Mouse (Mus musculus) hindbrain, embryonic 10.5 days (tissue): Measurements from ENCODE around the gene Tnn. TPM values are rescaled to one million over a fixed set of nuclear protein-coding genes. Genes with fewer than 3 reads are reported as not detected.

ENCODE experiments used
- DNase-seq: peaks from one replicate; pipeline ENCODE4 v3.0.0-alpha.2; 2017; ENCODE audit warnings: low spot score
- H3K27ac ChIP-seq: fragments of 300-500 bp; sonication (generic); 2 replicates; pipeline ENCODE4 v1.5.1; 2016; ENCODE audit warnings: mild to moderate bottlenecking, moderate library complexity
- H3K27me3 ChIP-seq: fragments of 300-500 bp; sonication (generic); 2 replicates; pipeline ENCODE4 v1.6.1; 2016; ENCODE audit warnings: mild to moderate bottlenecking; ENCODE audit not compliant: poor library complexity, insufficient read depth, severe bottlenecking
- H3K36me3 ChIP-seq: fragments of 300-500 bp; sonication (generic); 2 replicates; pipeline ENCODE4 v1.6.1; 2016; ENCODE audit warnings: mild to moderate bottlenecking, moderate library complexity
- H3K4me1 ChIP-seq: fragments of 300-500 bp; sonication (generic); replicated peaks from 2 replicates; pipeline ENCODE4 v1.6.1; 2016; ENCODE audit warnings: mild to moderate bottlenecking
- H3K4me3 ChIP-seq: fragments of 300-500 bp; sonication (generic); 2 replicates; pipeline ENCODE4 v1.5.1; 2016; ENCODE audit warnings: mild to moderate bottlenecking, moderate library complexity
- H3K9me3 ChIP-seq: fragments of 300-500 bp; sonication (generic); 2 replicates; pipeline ENCODE4 v1.6.1; 2016; ENCODE audit warnings: mild to moderate bottlenecking, moderate library complexity
- WGBS: fragments of 180-500 bp; shearing (Covaris S2); methylation state at CpG from one replicate; pipeline ENCODE4 v1.1.7; 2016; 5-methylcytosine and 5-hydroxymethylcytosine counted together
- polyA plus RNA-seq: library from polyadenylated mRNA; unstranded; fragments of >200 nt; fragmentation: Nextera tagmentation; extraction: Ambion mirVana; gene quantifications from 2 replicates; pipeline ENCODE4 v1.2.1, GENCODE M21; 2016

Tnn gene
- 0.07 TPM in 1 of 2 replicates, not detected in the other for polyA plus RNA-seq

DNA sequence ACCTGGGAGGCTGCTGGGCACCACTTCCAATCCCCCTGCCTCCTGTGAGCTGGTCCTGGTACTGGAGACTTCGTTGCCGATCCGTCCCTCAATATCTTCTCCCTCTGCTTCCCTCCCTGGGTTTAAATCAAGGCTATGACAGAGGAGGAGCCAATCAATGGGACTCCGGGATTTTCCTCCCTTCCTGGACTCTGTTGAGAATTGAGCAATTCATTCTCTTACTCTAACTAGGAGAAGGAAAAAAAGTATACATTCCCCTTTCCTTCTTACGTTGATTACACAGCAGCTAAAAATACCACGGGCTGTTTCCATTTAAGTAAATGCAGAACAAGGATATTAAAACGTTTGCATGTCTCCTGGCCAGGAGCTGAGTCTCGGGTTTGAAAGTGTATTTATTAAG lies at the start of gene Tnn:
TSS of gene Tnn (minus strand) at position 101 of the 400 bp plus-strand sequence.
- no peak within 1 kb of the TSS for H3K4me3 ChIP-seq
- H3K9me3 ChIP-seq: no peaks in the 10 kb centered on the region
- no peaks in the 10 kb centered on the region for H3K27me3 ChIP-seq
- no peak for DNase-seq
- 81% methylated on average over 8 of the region's 8 CpGs for WGBS
- no peak within 1 kb of the TSS for H3K27ac ChIP-seq
- no peaks in the 10 kb centered on the region for H3K36me3 ChIP-seq
- peaks cover 8% of the 10 kb centered on the region for H3K4me1 ChIP-seq

DNA sequence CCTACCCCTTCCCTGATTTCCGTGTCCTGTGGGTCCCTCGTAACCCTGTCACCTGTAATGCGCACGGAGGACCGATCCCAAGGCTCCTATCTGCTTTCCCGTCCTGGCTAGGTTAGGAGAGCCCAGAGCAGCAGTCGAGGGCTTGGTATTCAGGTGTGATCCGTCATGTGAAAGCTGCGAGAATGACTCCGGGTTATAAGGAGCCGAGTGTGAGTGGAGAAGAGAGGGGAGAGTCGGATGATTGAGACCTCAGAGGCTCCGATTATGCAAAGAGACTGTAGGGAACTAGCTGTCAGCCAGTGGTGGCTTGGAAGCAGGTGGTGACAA lies 41.9 kb upstream of the Tnn start:
- peak overlapping the region; percentile 91 for H3K27ac ChIP-seq
- H3K9me3 ChIP-seq: no peaks in the 10 kb centered on the region
- H3K36me3 ChIP-seq: peaks cover 31% of the 10 kb centered on the region
- H3K4me1 ChIP-seq: peaks cover 13% of the 10 kb centered on the region
- H3K27me3 ChIP-seq: no peaks in the 10 kb centered on the region
- WGBS: under 1% methylated on average over 13 of the region's 13 CpGs
- DNase-seq: no peak
- peak overlapping the region; percentile 90 for H3K4me3 ChIP-seq

DNA sequence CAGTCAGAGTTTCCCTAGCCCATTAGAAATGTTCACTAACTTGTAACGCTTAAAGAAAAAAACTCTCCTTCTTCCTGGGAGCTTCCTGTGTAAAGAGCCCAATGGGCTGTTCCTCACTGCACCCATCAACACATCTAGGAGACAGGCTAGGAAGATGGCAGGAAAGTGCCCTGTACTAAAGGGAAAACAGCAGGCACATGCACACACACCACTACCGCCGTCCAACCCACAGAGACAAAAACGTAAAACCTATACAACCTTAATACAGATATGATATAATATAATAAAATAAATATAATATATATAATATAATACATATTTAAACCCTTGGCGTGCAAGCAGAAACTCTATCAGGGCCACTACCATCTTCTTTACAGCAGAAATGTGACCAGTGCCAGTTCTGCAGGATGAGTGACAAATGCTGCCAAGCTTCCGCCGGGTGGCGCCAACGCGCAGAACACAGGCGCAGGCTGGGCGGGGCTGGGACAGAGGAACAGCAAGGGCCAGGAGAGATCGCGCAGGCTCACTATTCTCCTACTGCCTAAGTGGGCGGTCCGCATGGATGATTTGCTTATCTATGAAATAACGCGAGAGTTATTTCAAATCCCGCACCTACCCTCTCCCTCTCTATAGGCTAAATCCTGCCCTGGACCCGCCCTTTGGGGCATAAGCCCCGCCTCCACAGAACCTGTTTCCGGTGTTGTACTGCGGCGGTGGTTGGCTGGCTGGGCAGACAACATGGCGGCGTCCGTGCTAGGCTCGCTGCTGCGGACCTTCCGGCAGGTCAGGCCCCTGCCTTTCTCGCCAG lies 41.4 kb upstream of the Tnn start, which contains the start of gene Mrps14:
TSS of gene Mrps14 (plus strand) at position 687 of the 808 bp plus-strand sequence.
- Histone ChIP-seq H3K36me3 (peaks cover 25% of the 10 kb centered on the region), H3K27me3 (no peaks in the 10 kb centered on the region), H3K9me3 (no peaks in the 10 kb centered on the region), H3K27ac (peak within 1 kb of the TSS; percentile 91), H3K4me1 (peaks cover 13% of the 10 kb centered on the region), H3K4me3 (peak within 1 kb of the TSS; percentile 90)
- DNase-seq: peak; percentile 98
- WGBS: 8% methylated on average over 31 of the region's 31 CpGs

DNA sequence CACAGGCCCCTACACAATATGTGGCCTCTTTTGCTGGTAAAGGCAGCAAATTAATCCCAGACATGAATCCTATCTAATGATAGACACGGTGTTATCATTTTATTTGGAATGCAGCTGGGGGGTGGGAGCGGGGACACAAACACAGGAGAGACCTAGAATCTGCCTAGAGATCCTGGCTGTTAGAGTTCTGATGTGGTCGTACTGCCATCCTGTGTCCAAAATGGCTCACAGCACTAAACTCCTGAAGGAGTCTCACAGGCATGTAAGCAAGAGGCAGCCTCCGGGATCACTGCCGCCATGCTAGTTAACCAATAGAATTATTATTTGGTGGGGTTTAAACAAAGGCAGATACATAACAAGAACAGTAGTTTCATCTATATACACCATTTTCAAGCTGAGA lies 31.1 kb upstream of the Tnn start:
- no peaks in the 10 kb centered on the region for H3K9me3 ChIP-seq
- H3K27ac ChIP-seq: no peak overlapping the region
- H3K4me1 ChIP-seq: no peaks in the 10 kb centered on the region
- WGBS: 23% methylated on average over 5 of the region's 5 CpGs
- peak; percentile 67 for DNase-seq
- H3K36me3 ChIP-seq: no peaks in the 10 kb centered on the region
- no peaks in the 10 kb centered on the region for H3K27me3 ChIP-seq
- H3K4me3 ChIP-seq: no peak overlapping the region

DNA sequence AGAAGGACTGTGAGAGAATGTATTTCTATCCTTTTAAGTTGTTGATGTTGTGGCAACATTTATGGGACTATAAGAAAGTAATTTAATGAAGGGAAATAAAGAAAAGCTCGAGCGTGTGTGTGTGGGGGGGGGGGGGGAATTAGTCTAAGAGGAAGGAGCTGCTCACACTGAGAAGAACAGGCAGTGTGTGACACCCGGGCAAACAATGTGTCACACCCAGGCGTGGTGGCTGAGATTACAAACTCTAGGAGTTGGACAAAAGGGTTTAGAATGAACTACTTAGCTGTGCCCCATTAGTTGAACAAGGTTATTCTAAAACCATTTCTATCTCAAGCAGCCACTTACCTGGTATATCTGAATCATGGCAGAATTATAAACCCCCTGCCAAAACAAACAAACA lies 27.8 kb upstream of the Tnn start:
- Histone ChIP-seq H3K27me3 (no peaks in the 10 kb centered on the region), H3K36me3 (no peaks in the 10 kb centered on the region), H3K27ac (no peak overlapping the region), H3K9me3 (no peaks in the 10 kb centered on the region), H3K4me1 (no peaks in the 10 kb centered on the region), H3K4me3 (no peak overlapping the region)
- no peak for DNase-seq
- WGBS: 83% methylated on average over 4 of the region's 4 CpGs

DNA sequence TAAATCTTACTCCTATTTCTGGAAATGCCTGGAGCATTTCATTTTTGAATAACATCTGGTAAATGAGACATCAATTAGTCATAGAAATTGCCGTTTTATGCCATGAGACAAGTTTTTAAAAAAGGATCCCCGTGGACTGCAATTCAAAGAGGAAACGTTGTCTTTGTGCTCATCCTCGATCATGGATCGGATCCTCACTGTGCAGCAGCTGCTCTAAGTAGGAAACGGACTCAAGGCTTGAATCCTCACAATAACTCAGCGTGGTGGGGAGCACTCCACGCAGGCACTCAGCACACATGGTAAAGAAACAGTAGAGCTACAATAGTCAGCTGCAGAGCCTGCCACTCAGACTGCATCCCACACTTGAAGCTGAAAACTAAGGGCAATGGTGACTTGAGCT lies 23.5 kb upstream of the Tnn start:
- WGBS: 68% methylated on average over 8 of the region's 8 CpGs

DNA sequence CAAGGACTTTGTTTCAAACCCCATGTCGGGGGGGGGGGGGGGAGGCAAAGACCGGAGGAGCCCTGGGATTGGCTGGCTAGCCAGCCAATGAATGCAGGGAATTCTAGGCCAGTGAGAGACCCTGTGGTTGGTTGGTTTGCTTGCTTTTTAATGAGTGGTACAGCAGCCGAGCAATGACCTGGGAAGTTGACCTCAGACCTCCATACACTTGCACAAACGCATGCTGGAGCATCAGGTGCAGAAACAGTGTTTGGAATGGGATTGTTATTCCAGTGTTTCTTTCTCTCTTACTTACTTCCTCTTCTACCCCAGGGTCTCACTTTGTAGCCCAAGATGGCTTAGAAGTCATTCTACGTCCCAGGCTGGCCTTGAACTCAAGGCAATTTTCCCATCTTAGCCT lies 13.2 kb upstream of the Tnn start:
- Histone ChIP-seq H3K36me3 (no peaks in the 10 kb centered on the region), H3K27ac (no peak overlapping the region), H3K27me3 (no peaks in the 10 kb centered on the region), H3K4me1 (no peaks in the 10 kb centered on the region), H3K4me3 (no peak overlapping the region), H3K9me3 (no peaks in the 10 kb centered on the region)
- 75% methylated on average over 4 of the region's 5 CpGs for WGBS
- DNase-seq: no peak

More for the DNA sequence above, 23.5 kb upstream of the Tnn start:
- Histone ChIP-seq H3K9me3 (no peaks in the 10 kb centered on the region), H3K4me3 (no peak overlapping the region), H3K36me3 (no peaks in the 10 kb centered on the region), H3K4me1 (no peaks in the 10 kb centered on the region), H3K27ac (no peak overlapping the region), H3K27me3 (no peaks in the 10 kb centered on the region)
- no peak for DNase-seq

DNA sequence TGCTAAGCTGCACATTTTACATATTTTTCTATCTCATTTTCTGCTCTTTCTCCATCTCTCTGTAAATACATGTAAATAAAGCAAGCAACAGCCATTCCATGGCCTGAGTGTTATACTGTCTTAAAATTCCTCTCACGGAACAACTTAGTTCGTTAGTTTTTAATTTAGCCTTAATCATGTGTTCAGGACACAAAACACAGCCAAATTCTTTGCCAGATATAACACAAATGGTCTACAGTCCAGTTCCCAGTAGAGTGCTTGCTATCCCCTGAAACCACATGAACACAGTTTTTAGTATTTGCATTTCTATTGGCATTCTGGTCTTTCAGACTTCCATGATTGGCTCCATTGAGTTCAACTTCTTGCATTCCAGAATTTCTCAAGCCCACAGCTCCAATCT lies 4.8 kb upstream of the Tnn start:
- H3K9me3 ChIP-seq: no peaks in the 10 kb centered on the region
- H3K4me3 ChIP-seq: no peak overlapping the region
- DNase-seq: no peak
- H3K27ac ChIP-seq: no peak overlapping the region
- H3K4me1 ChIP-seq: no peaks in the 10 kb centered on the region
- WGBS: 92% methylated on average over 2 of the region's 2 CpGs
- no peaks in the 10 kb centered on the region for H3K27me3 ChIP-seq
- H3K36me3 ChIP-seq: no peaks in the 10 kb centered on the region

DNA sequence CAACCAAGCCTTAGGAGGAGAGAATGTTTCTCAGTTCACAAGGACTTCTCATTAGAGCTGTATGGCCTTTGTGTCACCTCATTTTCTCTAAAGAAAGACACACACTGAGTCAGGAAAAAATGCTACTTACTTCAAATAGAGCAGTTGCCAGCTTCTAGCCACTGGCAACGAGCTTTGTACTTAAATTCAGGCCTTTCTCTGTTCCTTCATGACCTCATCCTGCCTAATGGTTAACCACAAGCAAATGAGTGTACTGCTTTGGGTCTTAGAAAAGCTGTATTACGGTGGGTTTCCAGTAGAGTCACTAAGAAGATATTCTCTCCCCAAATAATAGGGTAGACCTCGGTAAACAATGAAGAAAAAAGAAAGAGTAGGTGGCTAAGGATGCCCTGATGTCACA lies 2.7 kb downstream of the Tnn start:
- Histone ChIP-seq H3K4me1 (peaks cover 8% of the 10 kb centered on the region), H3K4me3 (no peak overlapping the region), H3K27ac (no peak overlapping the region), H3K27me3 (no peaks in the 10 kb centered on the region), H3K36me3 (no peaks in the 10 kb centered on the region), H3K9me3 (no peaks in the 10 kb centered on the region)
- no peak for DNase-seq
- WGBS: 82% methylated on average over 3 of the region's 3 CpGs

DNA sequence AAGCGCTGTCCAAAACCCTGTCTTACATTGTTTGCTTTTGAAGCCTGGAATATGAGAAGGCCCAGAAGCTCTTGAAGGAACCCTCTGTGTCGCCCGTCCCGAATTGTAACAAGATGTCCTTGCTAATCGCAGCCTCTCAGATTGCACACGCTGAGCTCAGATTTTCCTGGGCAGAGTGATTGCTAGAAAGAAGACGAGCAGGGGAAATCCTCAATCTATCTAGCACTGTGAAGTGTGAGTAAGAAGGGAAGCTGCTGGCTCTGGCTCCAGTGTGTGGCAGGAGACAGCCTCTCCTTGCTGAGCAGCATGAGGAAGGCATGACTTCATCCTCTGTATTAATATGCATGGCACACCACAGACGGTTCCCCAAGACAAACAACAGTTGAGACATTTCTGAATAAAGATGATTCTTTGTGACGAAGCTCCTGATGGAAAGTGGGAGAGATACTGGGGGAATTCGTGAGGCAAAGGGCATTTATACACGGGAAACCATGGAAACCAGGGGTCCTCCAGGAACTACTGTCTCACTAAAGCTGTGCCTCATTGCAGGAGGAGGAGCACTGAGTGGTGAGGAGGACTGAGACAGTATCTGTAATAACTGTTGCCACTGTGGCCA lies 4.0 kb downstream of the Tnn start:
- H3K4me1 ChIP-seq: peaks cover 8% of the 10 kb centered on the region
- no peaks in the 10 kb centered on the region for H3K9me3 ChIP-seq
- no peak overlapping the region for H3K4me3 ChIP-seq
- no peaks in the 10 kb centered on the region for H3K27me3 ChIP-seq
- no peaks in the 10 kb centered on the region for H3K36me3 ChIP-seq
- no peak for DNase-seq
- 68% methylated on average over 11 of the region's 11 CpGs for WGBS
- peak overlapping the region; percentile 35 for H3K27ac ChIP-seq

DNA sequence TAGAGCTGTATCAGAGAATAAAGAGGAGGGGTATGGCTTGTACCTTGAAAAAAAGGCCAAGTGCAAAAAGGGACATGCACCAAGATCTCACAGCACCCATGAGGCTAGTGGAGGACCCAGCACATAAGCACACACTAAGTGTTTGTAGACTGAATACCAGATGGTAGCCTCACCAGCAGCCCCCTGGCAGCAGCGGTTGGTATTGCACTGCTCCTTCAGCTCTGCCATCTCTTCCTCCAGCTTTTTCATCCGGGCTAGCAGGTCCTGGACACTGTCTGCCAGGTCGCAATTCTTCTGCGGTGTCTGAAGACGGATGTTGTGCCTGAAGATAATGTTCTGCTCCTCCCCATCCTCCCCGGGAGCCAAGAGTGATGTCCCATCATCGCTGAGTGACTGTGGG lies 6.1 kb downstream of the Tnn start:
- no peak overlapping the region for H3K4me3 ChIP-seq
- H3K27me3 ChIP-seq: no peaks in the 10 kb centered on the region
- no peaks in the 10 kb centered on the region for H3K9me3 ChIP-seq
- peaks cover 9% of the 10 kb centered on the region for H3K4me1 ChIP-seq
- 89% methylated on average over 7 of the region's 7 CpGs for WGBS
- no peaks in the 10 kb centered on the region for H3K36me3 ChIP-seq
- no peak for DNase-seq
- H3K27ac ChIP-seq: peak overlapping the region; percentile 23; the same call in 1 of the 2 replicates

DNA sequence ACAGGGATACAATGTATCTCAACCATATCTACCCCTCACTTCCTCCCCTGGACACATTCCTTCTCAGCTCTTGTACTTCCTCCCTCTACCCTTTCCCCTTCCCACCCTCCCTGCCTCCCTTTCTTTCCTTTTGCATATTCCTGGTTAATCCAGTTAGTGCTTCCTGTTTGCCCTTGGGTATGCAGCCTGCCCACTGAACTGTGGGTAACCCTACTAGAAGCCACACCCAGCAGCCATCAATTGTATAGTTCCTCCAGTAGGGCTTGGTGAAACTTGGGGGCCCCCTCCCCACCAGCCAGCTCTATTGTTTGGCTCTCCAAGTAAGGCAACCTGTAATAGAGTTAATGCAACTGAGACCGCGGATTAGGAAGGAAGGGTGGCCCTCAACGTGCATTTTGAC lies 7.8 kb downstream of the Tnn start:
- peak overlapping the region; percentile 23; the same call in 1 of the 2 replicates for H3K27ac ChIP-seq
- WGBS: 73% methylated on average over 3 of the region's 3 CpGs
- peaks cover 12% of the 10 kb centered on the region for H3K4me1 ChIP-seq
- no peaks in the 10 kb centered on the region for H3K36me3 ChIP-seq
- no peaks in the 10 kb centered on the region for H3K27me3 ChIP-seq
- DNase-seq: no peak
- no peaks in the 10 kb centered on the region for H3K9me3 ChIP-seq
- H3K4me3 ChIP-seq: no peak overlapping the region

DNA sequence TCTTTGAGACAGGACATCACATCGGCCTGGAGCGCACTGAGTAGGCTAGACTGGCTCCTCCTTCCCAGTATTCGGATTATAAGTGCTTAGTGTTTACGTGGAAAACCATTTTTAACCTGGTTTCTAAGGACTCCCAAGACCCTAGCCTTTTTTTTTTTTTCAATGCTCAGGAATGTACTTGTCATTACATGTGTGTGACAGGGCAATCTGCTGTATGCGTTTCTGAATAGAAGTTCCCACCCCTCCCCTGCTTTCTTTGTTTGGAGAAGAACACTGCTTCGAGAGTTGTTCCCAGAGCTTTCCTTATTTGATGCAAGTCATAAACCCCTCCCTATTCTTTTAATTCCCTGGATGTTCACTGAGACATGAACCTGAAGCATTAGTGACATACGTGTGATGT lies 9.0 kb downstream of the Tnn start:
- no peak overlapping the region for H3K4me3 ChIP-seq
- WGBS: 77% methylated on average over 7 of the region's 7 CpGs

More for the DNA sequence above, 9.0 kb downstream of the Tnn start:
- Histone ChIP-seq H3K27ac (no peak overlapping the region), H3K9me3 (no peaks in the 10 kb centered on the region), H3K36me3 (no peaks in the 10 kb centered on the region), H3K4me1 (peaks cover 11% of the 10 kb centered on the region), H3K27me3 (no peaks in the 10 kb centered on the region)
- DNase-seq: no peak
